Mouse (Mus musculus) hindbrain, embryonic 11.5 days (tissue): ENCODE measurements around the gene Uqcc3. TPM values are rescaled to one million over a fixed set of nuclear protein-coding genes. Genes with fewer than 3 reads are reported as not detected.

Experiments used
- ATAC-seq: fragments of 200-750 bp; cut with Nextera tagmentation; 2 replicates; pipeline ENCODE4 v1.8.0; 2017; ENCODE audit warnings: mild to moderate bottlenecking, moderate TSS enrichment, moderate library complexity; ENCODE audit not compliant: low FRiP score
- DNase-seq: peaks from one replicate; pipeline ENCODE4 v3.0.0-alpha.2; 2015; ENCODE audit warnings: low spot score
- H3K27ac ChIP-seq: fragments of 300-500 bp; sonication (generic); 2 replicates; pipeline ENCODE4 v1.5.1; 2014; ENCODE audit warnings: mild to moderate bottlenecking, low read depth, low read length
- H3K27me3 ChIP-seq: fragments of 300-500 bp; sonication (generic); 2 replicates; pipeline ENCODE4 v1.6.1; 2014; ENCODE audit warnings: mild to moderate bottlenecking, low read length, moderate library complexity, mixed read lengths; ENCODE audit not compliant: control insufficient read depth, insufficient read depth
- H3K36me3 ChIP-seq: fragments of 300-500 bp; sonication (generic); 2 replicates; pipeline ENCODE4 v1.6.1; 2014; ENCODE audit warnings: mild to moderate bottlenecking, low read length, moderate library complexity, mixed read lengths; ENCODE audit not compliant: control insufficient read depth, insufficient read depth
- H3K4me1 ChIP-seq: fragments of 300-500 bp; sonication (generic); replicated peaks from 2 replicates; pipeline ENCODE4 v1.6.1; 2014; ENCODE audit warnings: low read length, mixed read lengths; ENCODE audit not compliant: control insufficient read depth, insufficient read depth
- H3K4me2 ChIP-seq: fragments of 300-500 bp; sonication (generic); replicated peaks from 2 replicates; pipeline ENCODE4 v1.6.1; 2014; ENCODE audit warnings: mild to moderate bottlenecking, low read depth, low read length
- H3K4me3 ChIP-seq: fragments of 300-500 bp; sonication (generic); 2 replicates; pipeline ENCODE4 v1.5.1; 2014; ENCODE audit warnings: low read depth, low read length
- H3K9ac ChIP-seq: fragments of 300-500 bp; sonication (generic); 2 replicates; pipeline ENCODE4 v1.6.1; 2014; ENCODE audit warnings: low read depth, low read length
- H3K9me3 ChIP-seq: fragments of 300-500 bp; sonication (generic); 2 replicates; pipeline ENCODE4 v1.6.1; 2016; ENCODE audit warnings: low read length; ENCODE audit not compliant: control insufficient read depth
- WGBS: fragments of 180-500 bp; shearing (Covaris S2); extraction: QIAGEN DNeasy Blood & Tissue Kit; methylation state at CpG from one replicate; pipeline ENCODE4 v1.1.7; 2014; 5-methylcytosine and 5-hydroxymethylcytosine counted together
- polyA plus RNA-seq: library from polyadenylated mRNA; unstranded; fragments of >200 nt; fragmentation: Nextera tagmentation; extraction: Ambion mirVana; gene quantifications from 2 replicates; pipeline ENCODE4 v1.2.1, GENCODE M21; 2014

Gene Uqcc3
- polyA plus RNA-seq, 1 experiment from 2014 or later: 56.1 TPM

- H3K9ac ChIP-seq: peak within 1 kb of the TSS; percentile 77
- H3K4me2 ChIP-seq: peak within 1 kb of the TSS; percentile 74
- no peaks in the 10 kb centered on the region for H3K27me3 ChIP-seq
- H3K4me3 ChIP-seq: peak within 1 kb of the TSS; percentile 84
- ATAC-seq (peak; percentile 98), DNase-seq (peak; percentile 95)
- H3K36me3 ChIP-seq: peaks cover 4% of the 10 kb centered on the region; the same call in 1 of the 2 replicates
- peak within 1 kb of the TSS; percentile 80 for H3K27ac ChIP-seq
- no peaks in the 10 kb centered on the region for H3K9me3 ChIP-seq
- 3% methylated on average over 41 of the region's 50 CpGs for WGBS
- H3K4me1 ChIP-seq: no peaks in the 10 kb centered on the region; the same call in 1 of the 2 replicates
These were observed 39.5 kb upstream of the Uqcc3 start, which contains the start of gene B3gat3 for GRCm38 (mm10) chr19:8920073-8920736. B3gat3 (plus strand) TSS chr19:8920374.

- H3K4me1 ChIP-seq: no peaks in the 10 kb centered on the region; the same call in 1 of the 2 replicates
- peak overlapping the region; percentile 84; the same call in 1 of the 2 replicates for H3K4me3 ChIP-seq
- peak overlapping the region; percentile 77 for H3K9ac ChIP-seq
- no peak for ATAC-seq
- WGBS: 72% methylated on average over 6 of the region's 6 CpGs
- DNase-seq: no peak
- 0 out of 2 replicates have a peak overlapping the region, but pooled peaks have one; percentile 80 for H3K27ac ChIP-seq
- peak overlapping the region; percentile 74 for H3K4me2 ChIP-seq
- H3K27me3 ChIP-seq: no peaks in the 10 kb centered on the region
- no peaks in the 10 kb centered on the region for H3K9me3 ChIP-seq
- H3K36me3 ChIP-seq: peaks cover 6% of the 10 kb centered on the region; the same call in 1 of the 2 replicates
These were observed 39.0 kb upstream of the Uqcc3 start for GRCm38 (mm10) chr19:8919684-8920072.

GRCm38 (mm10) chr19:8919000-8919399, 38.3 kb upstream of the Uqcc3 start:
- Histone ChIP-seq H3K9ac (no peak overlapping the region), H3K4me2 (no peak overlapping the region)
- 93% methylated on average over 3 of the region's 3 CpGs for WGBS

GRCm38 (mm10) chr19:8914212-8914611, 33.5 kb upstream of the Uqcc3 start:
- no peak for DNase-seq
- Histone ChIP-seq H3K36me3 (peaks cover 32% of the 10 kb centered on the region), H3K9ac (no peak overlapping the region), H3K27me3 (no peaks in the 10 kb centered on the region), H3K4me2 (no peak overlapping the region), H3K27ac (no peak overlapping the region), H3K9me3 (no peaks in the 10 kb centered on the region), H3K4me1 (no peaks in the 10 kb centered on the region), H3K4me3 (no peak overlapping the region)
- ATAC-seq: no peak
- WGBS: 91% methylated on average over 3 of the region's 3 CpGs

More at GRCm38 (mm10) chr19:8919000-8919399, 38.3 kb upstream of the Uqcc3 start:
- ATAC-seq (no peak), DNase-seq (no peak)
- Histone ChIP-seq H3K9me3 (no peaks in the 10 kb centered on the region), H3K27ac (no peak overlapping the region), H3K27me3 (no peaks in the 10 kb centered on the region), H3K36me3 (peaks cover 9% of the 10 kb centered on the region; the same call in 1 of the 2 replicates), H3K4me3 (no peak overlapping the region), H3K4me1 (no peaks in the 10 kb centered on the region; the same call in 1 of the 2 replicates)

- Histone ChIP-seq H3K36me3 (peaks cover 45% of the 10 kb centered on the region), H3K4me2 (no peak overlapping the region), H3K4me3 (no peak overlapping the region), H3K4me1 (no peaks in the 10 kb centered on the region), H3K9ac (no peak overlapping the region), H3K27ac (no peak overlapping the region), H3K27me3 (no peaks in the 10 kb centered on the region), H3K9me3 (no peaks in the 10 kb centered on the region)
- DNase-seq: no peak
- WGBS: 88% methylated on average over 5 of the region's 5 CpGs
- ATAC-seq: no peak
These were observed 31.1 kb upstream of the Uqcc3 start for GRCm38 (mm10) chr19:8911810-8912209.

GRCm38 (mm10) chr19:8908531-8908930, 27.8 kb upstream of the Uqcc3 start:
- Histone ChIP-seq H3K27me3 (no peaks in the 10 kb centered on the region), H3K27ac (no peak overlapping the region), H3K36me3 (peaks cover 39% of the 10 kb centered on the region), H3K9ac (no peak overlapping the region), H3K4me1 (no peaks in the 10 kb centered on the region), H3K4me3 (no peak overlapping the region), H3K9me3 (no peaks in the 10 kb centered on the region), H3K4me2 (no peak overlapping the region)
- WGBS: 96% methylated on average over 6 of the region's 6 CpGs
- ATAC-seq: no peak
- DNase-seq: no peak

- Histone ChIP-seq H3K4me1 (peaks cover 4% of the 10 kb centered on the region), H3K9me3 (no peaks in the 10 kb centered on the region), H3K27me3 (no peaks in the 10 kb centered on the region), H3K36me3 (peaks cover 11% of the 10 kb centered on the region), H3K9ac (no peak overlapping the region), H3K27ac (no peak overlapping the region), H3K4me2 (no peak overlapping the region), H3K4me3 (no peak overlapping the region)
- no peak for DNase-seq
- 94% methylated on average over 5 of the region's 5 CpGs for WGBS
- no peak for ATAC-seq
These were observed 22.7 kb upstream of the Uqcc3 start for GRCm38 (mm10) chr19:8903412-8903811.

- Histone ChIP-seq H3K9ac (peak overlapping the region; percentile 97), H3K4me2 (peak overlapping the region; percentile 70), H3K27ac (no peak overlapping the region), H3K9me3 (no peaks in the 10 kb centered on the region), H3K36me3 (no peaks in the 10 kb centered on the region), H3K27me3 (no peaks in the 10 kb centered on the region), H3K4me3 (peak overlapping the region; percentile 99), H3K4me1 (peaks cover 11% of the 10 kb centered on the region)
- WGBS: 75% methylated on average over 3 of the region's 3 CpGs
- ATAC-seq (no peak), DNase-seq (no peak)
These were observed 18.4 kb upstream of the Uqcc3 start for GRCm38 (mm10) chr19:8899079-8899478.

- Histone ChIP-seq H3K4me3 (peak overlapping the region; percentile 99), H3K4me2 (peak overlapping the region; percentile 70), H3K9me3 (no peaks in the 10 kb centered on the region), H3K27me3 (no peaks in the 10 kb centered on the region), H3K36me3 (no peaks in the 10 kb centered on the region), H3K9ac (peak overlapping the region; percentile 97), H3K4me1 (peaks cover 11% of the 10 kb centered on the region), H3K27ac (peak overlapping the region; percentile 79; the same call in 1 of the 2 replicates)
- 15% methylated on average over 13 of the region's 13 CpGs for WGBS
- DNase-seq (no peak), ATAC-seq (no peak)
These were observed 17.9 kb upstream of the Uqcc3 start for GRCm38 (mm10) chr19:8898576-8898975.
